Comparison of ENCODE assay signal across 8 mouse cellular contexts in genomic region chr17:70852686-70853386, GRCm38 (mm10). TPM values are rescaled to one million over a fixed set of nuclear protein-coding genes. Genes with fewer than 3 reads are reported as not detected.
DNase-seq lines count a peak whose midpoint lies in the region; ATAC-seq and TF ChIP-seq lines count a peak whose summit lies in the region.

No protein-coding gene starts in this region.

- under 1% methylated on average over 51 of the region's 51 CpGs for WGBS in forebrain, embryonic 10.5 days
- under 1% methylated on average over 51 of the region's 51 CpGs for WGBS in heart, postnatal 0 days
- 0% methylated on average over 51 of the region's 51 CpGs for WGBS in lung, embryonic 15.5 days
- under 1% methylated on average over 51 of the region's 51 CpGs for WGBS in neural tube, embryonic 15.5 days

- peak overlapping the region; percentile 64 for H3K9ac ChIP-seq in heart, postnatal 0 days (replicated peaks; ENCODE audit: low read depth, low read length)
- H3K9ac ChIP-seq in lung, embryonic 15.5 days = peak overlapping the region; percentile 69
- H3K9ac ChIP-seq in neural tube, embryonic 15.5 days (replicated peaks) = peak overlapping the region; percentile 71

- H3K36me3 ChIP-seq in forebrain, embryonic 10.5 days (replicated peaks) = no peaks in the 10 kb centered on the region
- H3K36me3 ChIP-seq in heart, postnatal 0 days (replicated peaks; ENCODE audit: control insufficient read depth, insufficient read depth, low read length) = no peaks in the 10 kb centered on the region
- no peaks in the 10 kb centered on the region for H3K36me3 ChIP-seq in lung, embryonic 15.5 days
- no peaks in the 10 kb centered on the region for H3K36me3 ChIP-seq in neural tube, embryonic 15.5 days

- TF ChIP-seq EP300 in heart, postnatal 0 days (IDR thresholded peaks at IDR 0.05; ENCODE audit: low read depth) = no peak

- H3K9me3 ChIP-seq in forebrain, embryonic 10.5 days = no peaks in the 10 kb centered on the region
- H3K9me3 ChIP-seq in heart, postnatal 0 days (replicated peaks; ENCODE audit: control insufficient read depth, low read length) = no peaks in the 10 kb centered on the region
- no peaks in the 10 kb centered on the region for H3K9me3 ChIP-seq in lung, embryonic 15.5 days
- no peaks in the 10 kb centered on the region for H3K9me3 ChIP-seq in neural tube, embryonic 15.5 days (replicated peaks)

- H3K4me2 ChIP-seq in heart, postnatal 0 days (ENCODE audit: low read depth, low read length) = peak overlapping the region; percentile 91
- peak overlapping the region; percentile 94 for H3K4me2 ChIP-seq in lung, embryonic 15.5 days
- H3K4me2 ChIP-seq in neural tube, embryonic 15.5 days = peak overlapping the region; percentile 98

- no peak for TF ChIP-seq CTCF in heart, postnatal 0 days (IDR thresholded peaks at IDR 0.05; ENCODE audit: low read depth)

- H3K27ac ChIP-seq in forebrain, embryonic 10.5 days = peak overlapping the region; percentile 98
- H3K27ac ChIP-seq in heart, postnatal 0 days (ENCODE audit: low read depth) = peak overlapping the region; percentile 94
- peak overlapping the region; percentile 99 for H3K27ac ChIP-seq in lung, embryonic 15.5 days
- H3K27ac ChIP-seq in neural tube, embryonic 15.5 days (replicated peaks) = peak overlapping the region; percentile 89

- H3K27me3 ChIP-seq in forebrain, embryonic 10.5 days (ENCODE audit: poor library complexity, severe bottlenecking) = peaks cover 6% of the 10 kb centered on the region; the same call in 1 of the 2 replicates
- no peaks in the 10 kb centered on the region for H3K27me3 ChIP-seq in heart, postnatal 0 days (ENCODE audit: control insufficient read depth, insufficient read depth, low read length)
- H3K27me3 ChIP-seq in lung, embryonic 15.5 days = no peaks in the 10 kb centered on the region
- H3K27me3 ChIP-seq in neural tube, embryonic 15.5 days (replicated peaks) = peaks cover 21% of the 10 kb centered on the region

- H3K4me1 ChIP-seq in forebrain, embryonic 10.5 days = peaks cover 55% of the 10 kb centered on the region
- H3K4me1 ChIP-seq in heart, postnatal 0 days (ENCODE audit: control insufficient read depth, insufficient read depth) = no peaks in the 10 kb centered on the region
- H3K4me1 ChIP-seq in lung, embryonic 15.5 days = peaks cover 16% of the 10 kb centered on the region
- H3K4me1 ChIP-seq in neural tube, embryonic 15.5 days = peaks cover 56% of the 10 kb centered on the region

- H3K4me3 ChIP-seq in forebrain, embryonic 10.5 days = peak overlapping the region; percentile 78
- H3K4me3 ChIP-seq in heart, postnatal 0 days (ENCODE audit: low read depth, low read length) = peak overlapping the region; percentile 63
- peak overlapping the region; percentile 75 for H3K4me3 ChIP-seq in lung, embryonic 15.5 days
- peak overlapping the region; percentile 56 for H3K4me3 ChIP-seq in neural tube, embryonic 15.5 days (replicated peaks)

- ATAC-seq in heart, postnatal 0 days (ENCODE audit: insufficient read depth, low read depth) = peak; percentile 70
- peak; percentile 52 for ATAC-seq in lung, embryonic 15.5 days (ENCODE audit: borderline replicate concordance, extremely low read depth, low FRiP score, low TSS enrichment)
- ATAC-seq in neural tube, embryonic 15.5 days (ENCODE audit: low FRiP score) = peak; percentile 67

- peak; percentile 57 for DNase-seq in CD8-positive naive resting alpha-beta T cell, adult 2 months (ENCODE audit: low read depth in 2 of 2, low spot score in 2 of 2)
- DNase-seq in adrenal gland, postnatal 25 days = peak; percentile 86
- DNase-seq in forebrain, embryonic 10.5 days (ENCODE audit: extremely low spot score, low spot score) = peak; percentile 87
- DNase-seq in heart, postnatal 0 days (ENCODE audit: low spot score) = peak; percentile 86
- peak; percentile 91 for DNase-seq in kidney, postnatal 36 days
- peak; percentile 69 for DNase-seq in thymus, postnatal 25 days

RNA-seq across cellular contexts. Expression of gene Tgif1, which starts 0.5 kb away (rescaled TPM):
- 73.0 and 74.7 TPM in 2 replicates for total RNA-seq in adrenal gland, postnatal 25 days (2021)
- 80.2 and 89.6 TPM in 2 replicates for polyA plus RNA-seq in forebrain, embryonic 10.5 days (2016; fragmentation: Nextera tagmentation; extraction: Ambion mirVana)
- total RNA-seq in heart, postnatal 0 days (2014; rRNA removed; ENCODE audit: low replicate concordance) = 7.8 and 12.9 TPM in 2 replicates
- 9.0 and 10.6 TPM in 2 replicates for polyA plus RNA-seq in heart, postnatal 0 days (2015; fragmentation: Nextera tagmentation; extraction: Ambion mirVana)
- polyA plus RNA-seq in lung, embryonic 15.5 days (2015; fragmentation: Nextera tagmentation; extraction: Ambion mirVana) = 63.6 and 72.3 TPM in 2 replicates
- 11.3 and 24.6 TPM in 2 replicates for polyA plus RNA-seq in neural tube, embryonic 15.5 days (2015; fragmentation: Nextera tagmentation; extraction: Ambion mirVana)

Comparison
In these comparisons a context has a peak if more than half of its experiments do, and no peak if none do; other contexts are left out.
1. Peak in every context shown above with its lines: DNase-seq, ATAC-seq, H3K4me3 ChIP-seq and H3K27ac ChIP-seq.